Mouse (Mus musculus) spleen, adult 2 months (tissue): ENCODE data around the gene Cdh16. TPM values are rescaled to one million over a fixed set of nuclear protein-coding genes. Genes with fewer than 3 reads are reported as not detected.
A peak's percentile ranks its signal among the peaks of the same experiment; 100 is the strongest.

Source experiments
- DNase-seq, 2 experiments: peaks; one replicate each; pipeline versions ENCODE4 v3.0.0 to v3.0.0-alpha.2; 2012 to 2021; ENCODE audit warnings: low spot score in 2 of 2, low read depth in 1 of 2
- H3K27ac ChIP-seq: fragments of 200-500 bp; 2 replicates; pipeline ENCODE4 v1.5.1; 2012; ENCODE audit warnings: low read length, inconsistent platforms; ENCODE audit not compliant: insufficient read depth
- H3K27me3 ChIP-seq: fragments of 200-500 bp; 2 replicates; pipeline ENCODE4 v1.6.1; 2012; ENCODE audit warnings: mild to moderate bottlenecking, moderate library complexity, low read length, inconsistent platforms; ENCODE audit not compliant: control insufficient read depth, insufficient read depth
- H3K36me3 ChIP-seq: fragments of 200-500 bp; 2 replicates; pipeline ENCODE4 v1.6.1; 2012; ENCODE audit warnings: mild to moderate bottlenecking, low read length, inconsistent platforms; ENCODE audit not compliant: control insufficient read depth, insufficient read depth
- H3K4me1 ChIP-seq: fragments of 200-500 bp; 2 replicates; pipeline ENCODE4 v1.6.1; 2011; ENCODE audit warnings: inconsistent platforms; ENCODE audit not compliant: control insufficient read depth, insufficient read depth, insufficient read length
- H3K4me3 ChIP-seq: fragments of 200-500 bp; 2 replicates; pipeline ENCODE4 v1.5.1; 2011; ENCODE audit warnings: mild to moderate bottlenecking, inconsistent platforms; ENCODE audit not compliant: insufficient read depth, insufficient read length; ENCODE audit errors: extremely low read depth
- CTCF ChIP-seq: fragments of 200-500 bp; IDR thresholded peaks from 2 replicates; pipeline ENCODE4 v1.5.1; 2011; ENCODE audit warnings: mild to moderate bottlenecking, inconsistent platforms; ENCODE audit not compliant: insufficient read depth, insufficient read length, insufficient replicate concordance; ENCODE audit errors: extremely low read depth
- POLR2A ChIP-seq: fragments of 200-500 bp; IDR thresholded peaks from 2 replicates; pipeline ENCODE4 v1.6.1; 2011; ENCODE audit warnings: low read depth, low read length, inconsistent platforms
- WGBS: fragments of 180-500 bp; shearing (Covaris S2); methylation state at CpG from one replicate; pipeline ENCODE4 v1.1.7; 2018; 5-methylcytosine and 5-hydroxymethylcytosine counted together
- polyA plus RNA-seq: library from polyadenylated mRNA; depleted of rRNA; stranded (reverse); fragments of >200 nt; gene quantifications from 2 replicates; pipeline ENCODE4 v1.2.3, GENCODE M21; 2012

The Cdh16 gene
- polyA plus RNA-seq, 1 experiment, result 0.29 TPM

DNA sequence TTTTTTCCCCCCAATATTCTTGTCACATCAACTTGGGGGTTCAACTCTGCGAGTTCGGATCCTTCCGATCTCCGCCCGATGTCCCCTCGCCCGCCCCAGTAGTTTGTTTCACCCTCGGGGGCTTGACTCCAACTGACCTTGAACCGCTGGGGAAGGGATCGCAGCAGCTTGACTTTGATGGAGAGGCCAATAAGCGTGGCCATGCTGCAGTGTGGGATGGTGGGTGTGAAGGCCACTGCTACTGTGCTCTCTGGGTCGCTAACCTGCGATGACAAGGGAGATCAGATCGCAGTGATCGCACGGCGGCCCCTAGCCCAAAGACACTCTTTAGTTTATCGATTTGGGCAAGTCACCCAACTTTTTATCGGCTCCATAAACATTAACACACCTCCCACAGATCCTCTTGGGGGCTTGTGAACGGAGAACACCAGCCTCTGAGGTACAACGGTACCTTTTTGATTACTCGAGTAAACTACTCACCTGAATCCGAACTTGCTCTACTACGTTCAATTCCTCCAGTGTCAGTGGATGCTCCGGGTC, 16.7 kb upstream of the Cdh16 start:
- TF ChIP-seq CTCF (no peak), POLR2A (no peak)
- peaks cover 4% of the 10 kb centered on the region for H3K36me3 ChIP-seq
- H3K27me3 ChIP-seq, result no peaks in the 10 kb centered on the region
- WGBS, result 18% methylated on average over 25 of the region's 25 CpGs
- peak overlapping the region; percentile 81 for H3K4me3 ChIP-seq
- no peak for DNase-seq
- H3K27ac ChIP-seq, result no peak overlapping the region
- H3K4me1 ChIP-seq, result peaks cover 5% of the 10 kb centered on the region; the same call in 1 of the 2 replicates

DNA sequence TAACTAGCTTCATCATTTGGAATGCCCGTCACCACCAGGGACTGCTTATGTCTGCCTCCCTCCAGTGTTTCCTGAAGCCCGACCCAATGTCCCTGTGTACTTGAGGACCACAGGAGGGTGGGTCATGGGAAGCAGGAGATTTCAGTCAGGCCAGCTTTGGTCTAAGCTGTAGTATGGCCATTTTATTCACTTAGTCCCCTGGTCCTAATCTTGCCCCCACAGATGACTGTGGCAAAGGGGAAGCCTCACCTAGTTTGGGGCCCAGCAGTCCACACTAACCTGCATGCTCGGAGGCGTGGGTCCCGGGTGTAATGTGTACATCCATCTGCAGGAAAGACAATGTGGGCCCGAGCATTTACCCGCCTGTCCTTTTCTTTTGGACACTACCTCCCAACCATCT, 16.0 kb upstream of the Cdh16 start:
- Histone ChIP-seq H3K4me3 (peak overlapping the region; percentile 81; the same call in 1 of the 2 replicates), H3K36me3 (peaks cover 4% of the 10 kb centered on the region), H3K4me1 (peaks cover 5% of the 10 kb centered on the region; the same call in 1 of the 2 replicates), H3K27me3 (no peaks in the 10 kb centered on the region), H3K27ac (no peak overlapping the region)
- no peak for DNase-seq
- WGBS, result 87% methylated on average over 7 of the region's 7 CpGs
- TF ChIP-seq CTCF, result no peak
- TF ChIP-seq POLR2A, result no peak

DNA sequence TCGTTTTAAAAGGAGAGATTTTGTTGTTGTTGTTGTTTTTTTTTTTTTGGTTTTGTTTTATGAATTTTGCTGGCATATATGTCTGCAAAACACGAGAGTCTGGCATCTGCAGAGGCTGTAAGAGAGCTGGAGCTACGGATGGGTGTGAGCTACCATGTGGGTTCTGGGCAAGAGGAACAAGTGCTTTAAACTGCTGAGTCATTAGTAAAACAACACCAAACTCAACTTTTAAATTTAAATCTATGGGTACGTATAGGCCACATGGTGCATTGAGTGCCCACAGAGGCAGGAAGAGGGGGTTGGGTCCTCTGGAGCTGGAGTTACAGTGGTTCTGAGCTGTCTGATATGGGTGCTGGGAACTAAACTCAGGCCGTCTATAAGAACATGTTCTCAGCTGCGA, 13.8 kb upstream of the Cdh16 start:
- WGBS, result 79% methylated on average over 6 of the region's 6 CpGs
- Histone ChIP-seq H3K4me1 (peaks cover 5% of the 10 kb centered on the region; the same call in 1 of the 2 replicates), H3K36me3 (peaks cover 4% of the 10 kb centered on the region)

GRCm38 (mm10) chr8:104635004-104635710, 11.0 kb upstream of the Cdh16 start:
- Histone ChIP-seq H3K4me1 (peaks cover 14% of the 10 kb centered on the region), H3K4me3 (no peak overlapping the region), H3K27ac (no peak overlapping the region), H3K36me3 (peaks cover 4% of the 10 kb centered on the region), H3K27me3 (no peaks in the 10 kb centered on the region)
- peak in 1 of 2 experiments; percentile 1 for DNase-seq
- TF ChIP-seq POLR2A (no peak), CTCF (no peak)
- 89% methylated on average over 3 of the region's 3 CpGs for WGBS

More for the DNA sequence above, 13.8 kb upstream of the Cdh16 start:
- Histone ChIP-seq H3K27me3 (no peaks in the 10 kb centered on the region), H3K4me3 (no peak overlapping the region), H3K27ac (no peak overlapping the region)
- TF ChIP-seq CTCF (no peak), POLR2A (no peak)
- peak in 1 of 2 experiments; percentile 1 for DNase-seq

GRCm38 (mm10) chr8:104633156-104633744, 9.1 kb upstream of the Cdh16 start:
- peak in 1 of 2 experiments; percentile 2 for DNase-seq
- no peak overlapping the region for H3K4me3 ChIP-seq
- 87% methylated on average over 9 of the region's 9 CpGs for WGBS
- peaks cover 3% of the 10 kb centered on the region for H3K36me3 ChIP-seq
- peaks cover 14% of the 10 kb centered on the region for H3K4me1 ChIP-seq
- no peak overlapping the region for H3K27ac ChIP-seq
- H3K27me3 ChIP-seq, result no peaks in the 10 kb centered on the region
- no peak for TF ChIP-seq POLR2A
- no peak for TF ChIP-seq CTCF

GRCm38 (mm10) chr8:104632486-104632885, 8.3 kb upstream of the Cdh16 start:
- WGBS, result 60% methylated on average over 6 of the region's 6 CpGs
- Histone ChIP-seq H3K4me1 (peaks cover 14% of the 10 kb centered on the region), H3K36me3 (peaks cover 3% of the 10 kb centered on the region), H3K27me3 (no peaks in the 10 kb centered on the region), H3K27ac (peak overlapping the region; percentile 45), H3K4me3 (no peak overlapping the region)
- no peak for TF ChIP-seq CTCF
- TF ChIP-seq POLR2A, result no peak
- DNase-seq, result peak in 1 of 2 experiments; percentile 2
